Mouse (Mus musculus) cerebellum, adult 11 months (tissue): ENCODE measurements at regions not wholly inside any gene's neighbourhood (a gene's known extent, or its start where the extent isn't known, plus 50 kb on each side); places are given as distances from the start of the nearest gene placed in this dataset.

Experiments used
- DNase-seq: peaks from one replicate; pipeline ENCODE4 v3.0.0; 2022

GRCm38 (mm10) chr3:56590071-56590470 lies 406.6 kb upstream of the Nbea start:
- DNase-seq = no peak

- no peak for DNase-seq
Observed at GRCm38 (mm10) chr3:56575422-56575821, 391.9 kb upstream of the Nbea start.

- DNase-seq = no peak
Observed at GRCm38 (mm10) chr3:56536178-56536577, 352.7 kb upstream of the Nbea start.

- DNase-seq = no peak
Observed at GRCm38 (mm10) chr3:56504445-56504844, 320.9 kb upstream of the Nbea start.

GRCm38 (mm10) chr3:56499301-56499700 lies 315.8 kb upstream of the Nbea start:
- no peak for DNase-seq

- no peak for DNase-seq
Observed at GRCm38 (mm10) chr3:56493937-56494336, 310.4 kb upstream of the Nbea start.

GRCm38 (mm10) chr3:56489154-56489553 lies 305.7 kb upstream of the Nbea start:
- no peak for DNase-seq

GRCm38 (mm10) chr3:56485550-56486400 lies 302.3 kb upstream of the Nbea start:
- peak; percentile 71 for DNase-seq

- DNase-seq = no peak
Observed at GRCm38 (mm10) chr3:56484096-56484495, 300.6 kb upstream of the Nbea start.

- DNase-seq = no peak
Observed at GRCm38 (mm10) chr3:56483370-56483769, 299.9 kb upstream of the Nbea start.

- DNase-seq = no peak
Observed at GRCm38 (mm10) chr3:56479529-56479928, 296.0 kb upstream of the Nbea start.

GRCm38 (mm10) chr3:56478544-56479140 lies 295.1 kb upstream of the Nbea start:
- no peak for DNase-seq

GRCm38 (mm10) chr3:56475529-56476527 lies 292.3 kb upstream of the Nbea start:
- DNase-seq = no peak

GRCm38 (mm10) chr3:56472651-56473050 lies 289.1 kb upstream of the Nbea start:
- no peak for DNase-seq

GRCm38 (mm10) chr3:56471823-56472222 lies 288.3 kb upstream of the Nbea start:
- no peak for DNase-seq

GRCm38 (mm10) chr3:56471185-56471584 lies 287.7 kb upstream of the Nbea start:
- DNase-seq = no peak

- no peak for DNase-seq
Observed at GRCm38 (mm10) chr3:56457625-56458024, 274.1 kb upstream of the Nbea start.

GRCm38 (mm10) chr3:56456317-56456716 lies 272.8 kb upstream of the Nbea start:
- no peak for DNase-seq

- DNase-seq = no peak
Observed at GRCm38 (mm10) chr3:56438900-56439299, 255.4 kb upstream of the Nbea start.

GRCm38 (mm10) chr3:56438020-56438747 lies 254.7 kb upstream of the Nbea start:
- DNase-seq = no peak

GRCm38 (mm10) chr3:56437058-56437457 lies 253.6 kb upstream of the Nbea start:
- no peak for DNase-seq

GRCm38 (mm10) chr3:56433495-56433894 lies 250.0 kb upstream of the Nbea start:
- peak; percentile 16 for DNase-seq
